Mouse (Mus musculus) heart, embryonic 12.5 days (tissue): ENCODE results near the gene Col15a1. TPM values are rescaled to one million over a fixed set of nuclear protein-coding genes. Genes with fewer than 3 reads are reported as not detected.

Source experiments
- ATAC-seq: fragments of 200-750 bp; cut with Nextera tagmentation; 2 replicates; pipeline ENCODE4 v1.8.0; 2017; ENCODE audit warnings: moderate TSS enrichment, moderate library complexity; ENCODE audit not compliant: insufficient number of reproducible peaks, low FRiP score
- H3K27ac ChIP-seq: fragments of 300-500 bp; sonication (generic); 2 replicates; pipeline ENCODE4 v1.5.1; 2016; ENCODE audit warnings: mild to moderate bottlenecking, moderate library complexity; ENCODE audit not compliant: poor library complexity, severe bottlenecking
- H3K27me3 ChIP-seq: fragments of 300-500 bp; sonication (generic); replicated peaks from 2 replicates; pipeline ENCODE4 v1.6.1; 2016; ENCODE audit warnings: mild to moderate bottlenecking, moderate library complexity
- H3K36me3 ChIP-seq: fragments of 300-500 bp; sonication (generic); 2 replicates; pipeline ENCODE4 v1.6.1; 2016; ENCODE audit warnings: mild to moderate bottlenecking, moderate library complexity
- H3K4me1 ChIP-seq: fragments of 300-500 bp; sonication (generic); replicated peaks from 2 replicates; pipeline ENCODE4 v1.6.1; 2016; ENCODE audit warnings: mild to moderate bottlenecking
- H3K4me2 ChIP-seq: fragments of 300-500 bp; sonication (generic); 2 replicates; pipeline ENCODE4 v1.6.1; 2016; ENCODE audit warnings: mild to moderate bottlenecking, moderate library complexity
- H3K4me3 ChIP-seq: fragments of 300-500 bp; sonication (generic); 2 replicates; pipeline ENCODE4 v1.5.1; 2016; ENCODE audit warnings: mild to moderate bottlenecking
- H3K9ac ChIP-seq: fragments of 300-500 bp; sonication (generic); 2 replicates; pipeline ENCODE4 v1.6.1; 2016; ENCODE audit warnings: mild to moderate bottlenecking, moderate library complexity
- H3K9me3 ChIP-seq: fragments of 300-500 bp; sonication (generic); replicated peaks from 2 replicates; pipeline ENCODE4 v1.6.1; 2016; ENCODE audit warnings: mild to moderate bottlenecking, moderate library complexity
- WGBS: fragments of 180-500 bp; shearing (Covaris S2); methylation state at CpG from one replicate; pipeline ENCODE4 v1.1.7; 2016; 5-methylcytosine and 5-hydroxymethylcytosine counted together
- polyA plus RNA-seq: library from polyadenylated mRNA; unstranded; fragments of >200 nt; fragmentation: Nextera tagmentation; extraction: Ambion mirVana; gene quantifications from 2 replicates; pipeline ENCODE4 v1.2.1, GENCODE M21; 2016

Gene Col15a1
- polyA plus RNA-seq, 1 experiment from 2014 or later: 2.2 TPM

- WGBS: 73% methylated on average over 3 of the region's 3 CpGs
- H3K9me3 ChIP-seq: no peaks in the 10 kb centered on the region
- no peaks in the 10 kb centered on the region for H3K36me3 ChIP-seq
- no peaks in the 10 kb centered on the region for H3K27me3 ChIP-seq
- no peak overlapping the region for H3K4me3 ChIP-seq
- no peak overlapping the region for H3K4me2 ChIP-seq
- no peak for ATAC-seq
- H3K9ac ChIP-seq: no peak overlapping the region
- no peak overlapping the region for H3K27ac ChIP-seq
- peaks cover 12% of the 10 kb centered on the region for H3K4me1 ChIP-seq
These were observed 114.4 kb downstream of the Col15a1 start for GRCm38 (mm10) chr4:47322315-47322714.

- WGBS: 61% methylated on average over 1 of the region's 1 CpGs
- no peak for ATAC-seq
- Histone ChIP-seq H3K36me3 (no peaks in the 10 kb centered on the region), H3K9ac (no peak overlapping the region), H3K9me3 (no peaks in the 10 kb centered on the region), H3K4me2 (no peak overlapping the region), H3K27me3 (no peaks in the 10 kb centered on the region), H3K27ac (no peak overlapping the region), H3K4me3 (no peak overlapping the region), H3K4me1 (no peaks in the 10 kb centered on the region)
These were observed 116.2 kb downstream of the Col15a1 start for GRCm38 (mm10) chr4:47324206-47324605.

- Histone ChIP-seq H3K36me3 (no peaks in the 10 kb centered on the region), H3K9ac (no peak overlapping the region), H3K4me3 (no peak overlapping the region), H3K4me2 (no peak overlapping the region), H3K4me1 (no peaks in the 10 kb centered on the region), H3K27me3 (no peaks in the 10 kb centered on the region), H3K9me3 (no peaks in the 10 kb centered on the region), H3K27ac (no peak overlapping the region)
- 74% methylated on average over 3 of the region's 3 CpGs for WGBS
- ATAC-seq: no peak
These were observed 119.8 kb downstream of the Col15a1 start for GRCm38 (mm10) chr4:47327782-47328181.

GRCm38 (mm10) chr4:47329285-47329684 lies 121.3 kb downstream of the Col15a1 start:
- no peak overlapping the region for H3K4me2 ChIP-seq
- no peak for ATAC-seq
- no peaks in the 10 kb centered on the region for H3K36me3 ChIP-seq
- no peaks in the 10 kb centered on the region for H3K27me3 ChIP-seq
- no peak overlapping the region for H3K4me3 ChIP-seq
- H3K27ac ChIP-seq: no peak overlapping the region
- H3K4me1 ChIP-seq: no peaks in the 10 kb centered on the region
- H3K9me3 ChIP-seq: no peaks in the 10 kb centered on the region
- no peak overlapping the region for H3K9ac ChIP-seq
- WGBS: 11% methylated on average over 1 of the region's 1 CpGs

GRCm38 (mm10) chr4:47330378-47331052 lies 122.6 kb downstream of the Col15a1 start:
- Histone ChIP-seq H3K4me2 (no peak overlapping the region), H3K4me1 (no peaks in the 10 kb centered on the region), H3K27me3 (0 out of 2 replicates have a peak, but pooled peaks cover 3% of the 10 kb centered on the region), H3K27ac (no peak overlapping the region), H3K9me3 (no peaks in the 10 kb centered on the region), H3K9ac (no peak overlapping the region), H3K36me3 (no peaks in the 10 kb centered on the region), H3K4me3 (no peak overlapping the region)
- 85% methylated on average over 13 of the region's 13 CpGs for WGBS
- no peak for ATAC-seq

- H3K4me3 ChIP-seq: no peak overlapping the region
- no peak overlapping the region for H3K9ac ChIP-seq
- ATAC-seq: no peak
- H3K27me3 ChIP-seq: 0 out of 2 replicates have a peak, but pooled peaks cover 13% of the 10 kb centered on the region
- H3K36me3 ChIP-seq: no peaks in the 10 kb centered on the region
- H3K27ac ChIP-seq: no peak overlapping the region
- no peak overlapping the region for H3K4me2 ChIP-seq
- H3K4me1 ChIP-seq: no peaks in the 10 kb centered on the region
- WGBS: 83% methylated on average over 6 of the region's 6 CpGs
- no peaks in the 10 kb centered on the region for H3K9me3 ChIP-seq
These were observed 124.9 kb downstream of the Col15a1 start for GRCm38 (mm10) chr4:47332812-47333343.

GRCm38 (mm10) chr4:47333541-47333940 lies 125.6 kb downstream of the Col15a1 start:
- ATAC-seq: no peak
- Histone ChIP-seq H3K4me2 (no peak overlapping the region), H3K27ac (no peak overlapping the region), H3K9me3 (no peaks in the 10 kb centered on the region), H3K36me3 (no peaks in the 10 kb centered on the region), H3K4me1 (no peaks in the 10 kb centered on the region), H3K9ac (no peak overlapping the region), H3K4me3 (no peak overlapping the region), H3K27me3 (0 out of 2 replicates have a peak, but pooled peaks cover 13% of the 10 kb centered on the region)
- 81% methylated on average over 3 of the region's 3 CpGs for WGBS

- WGBS: 61% methylated on average over 3 of the region's 3 CpGs
- H3K4me3 ChIP-seq: no peak overlapping the region
- 0 out of 2 replicates have a peak, but pooled peaks cover 13% of the 10 kb centered on the region for H3K27me3 ChIP-seq
- H3K9me3 ChIP-seq: no peaks in the 10 kb centered on the region
- H3K36me3 ChIP-seq: no peaks in the 10 kb centered on the region
- H3K4me2 ChIP-seq: no peak overlapping the region
- no peak overlapping the region for H3K27ac ChIP-seq
- no peak for ATAC-seq
- no peak overlapping the region for H3K9ac ChIP-seq
- peaks cover 9% of the 10 kb centered on the region for H3K4me1 ChIP-seq
These were observed 129.1 kb downstream of the Col15a1 start for GRCm38 (mm10) chr4:47336941-47337600.

GRCm38 (mm10) chr4:47342632-47343031 lies 134.7 kb downstream of the Col15a1 start:
- no peaks in the 10 kb centered on the region for H3K27me3 ChIP-seq
- H3K9ac ChIP-seq: no peak overlapping the region
- H3K9me3 ChIP-seq: no peaks in the 10 kb centered on the region
- H3K4me1 ChIP-seq: peaks cover 12% of the 10 kb centered on the region
- H3K36me3 ChIP-seq: no peaks in the 10 kb centered on the region
- no peak overlapping the region for H3K4me3 ChIP-seq
- ATAC-seq: no peak
- H3K27ac ChIP-seq: no peak overlapping the region
- peak overlapping the region; percentile 11; the same call in 1 of the 2 replicates for H3K4me2 ChIP-seq
- 48% methylated on average over 8 of the region's 8 CpGs for WGBS

GRCm38 (mm10) chr4:47347022-47347421 lies 139.1 kb downstream of the Col15a1 start:
- H3K4me1 ChIP-seq: peaks cover 6% of the 10 kb centered on the region; the same call in 1 of the 2 replicates
- no peak overlapping the region for H3K27ac ChIP-seq
- ATAC-seq: no peak
- 80% methylated on average over 4 of the region's 4 CpGs for WGBS
- H3K9me3 ChIP-seq: no peaks in the 10 kb centered on the region
- H3K4me2 ChIP-seq: no peak overlapping the region
- no peaks in the 10 kb centered on the region for H3K27me3 ChIP-seq
- no peaks in the 10 kb centered on the region for H3K36me3 ChIP-seq
- H3K9ac ChIP-seq: no peak overlapping the region
- H3K4me3 ChIP-seq: no peak overlapping the region

GRCm38 (mm10) chr4:47349759-47350158 lies 141.8 kb downstream of the Col15a1 start:
- no peak overlapping the region for H3K9ac ChIP-seq
- H3K27ac ChIP-seq: no peak overlapping the region

More at GRCm38 (mm10) chr4:47349759-47350158, 141.8 kb downstream of the Col15a1 start:
- H3K36me3 ChIP-seq: no peaks in the 10 kb centered on the region
- no peaks in the 10 kb centered on the region for H3K27me3 ChIP-seq
- WGBS: 55% methylated on average over 6 of the region's 6 CpGs
- H3K4me2 ChIP-seq: no peak overlapping the region
- H3K4me3 ChIP-seq: no peak overlapping the region
- H3K9me3 ChIP-seq: no peaks in the 10 kb centered on the region
- 0 out of 2 replicates have a peak, but pooled peaks cover 3% of the 10 kb centered on the region for H3K4me1 ChIP-seq
- no peak for ATAC-seq
